Mouse (Mus musculus) layer of hippocampus, adult 18-20 months (tissue): ENCODE measurements at regions not wholly inside any gene's neighbourhood (a gene's known extent, or its start where the extent isn't known, plus 50 kb on each side); places are given as distances from the start of the nearest gene placed in this dataset.
A peak's percentile ranks its signal among the peaks of the same experiment; 100 is the strongest.
"Not testable (repeated sequence)": the region's sequence is repeated elsewhere in the genome, so short reads cannot be mapped to it uniquely, and the experiment has no call there.

ENCODE experiments used
- DNase-seq, 2 experiments: peaks; one replicate each; pipeline ENCODE4 v3.0.0; 2022; ENCODE audit warnings: low spot score in 2 of 2

DNA sequence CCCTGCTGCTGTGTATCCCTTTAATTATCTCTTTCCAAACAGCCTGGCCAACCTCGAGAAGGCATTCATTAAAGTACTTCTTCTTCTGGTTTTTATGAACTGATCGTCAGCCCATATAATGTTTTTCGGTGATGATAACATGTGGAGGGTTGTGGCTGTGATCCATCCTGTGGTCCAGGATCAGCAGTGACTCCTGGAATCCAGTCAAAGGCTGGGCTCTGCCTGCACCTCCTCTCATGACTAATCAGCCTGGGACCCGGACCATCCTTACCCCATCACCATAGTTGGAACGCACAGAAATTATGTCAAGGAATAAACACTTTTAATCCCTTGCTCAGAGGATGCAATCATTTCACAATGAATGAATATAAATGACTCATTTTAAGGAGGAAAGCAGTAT is 203.3 kb upstream of the Hsf2 start:
- DNase-seq: no peak

DNA sequence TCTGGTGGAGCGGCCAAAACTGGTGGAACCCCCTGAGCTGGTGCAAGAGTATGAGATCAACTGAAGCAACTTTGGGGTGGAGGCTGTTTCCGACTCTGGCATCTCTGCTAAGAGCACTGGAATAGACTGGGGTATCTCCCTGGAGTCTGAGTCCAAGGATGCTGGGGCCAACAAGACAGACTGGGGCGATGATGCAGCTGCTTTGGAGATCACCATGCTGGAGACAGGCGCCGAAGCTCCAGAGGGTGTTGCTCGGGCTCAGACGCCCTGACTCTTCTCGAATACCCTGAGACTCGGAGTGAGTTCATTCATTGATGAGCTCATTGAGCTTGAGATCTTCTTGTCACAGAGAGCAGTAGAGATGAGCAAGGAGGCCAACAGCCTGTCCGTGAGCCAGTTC is 194.6 kb upstream of the Hsf2 start:
- no peak for DNase-seq

DNA sequence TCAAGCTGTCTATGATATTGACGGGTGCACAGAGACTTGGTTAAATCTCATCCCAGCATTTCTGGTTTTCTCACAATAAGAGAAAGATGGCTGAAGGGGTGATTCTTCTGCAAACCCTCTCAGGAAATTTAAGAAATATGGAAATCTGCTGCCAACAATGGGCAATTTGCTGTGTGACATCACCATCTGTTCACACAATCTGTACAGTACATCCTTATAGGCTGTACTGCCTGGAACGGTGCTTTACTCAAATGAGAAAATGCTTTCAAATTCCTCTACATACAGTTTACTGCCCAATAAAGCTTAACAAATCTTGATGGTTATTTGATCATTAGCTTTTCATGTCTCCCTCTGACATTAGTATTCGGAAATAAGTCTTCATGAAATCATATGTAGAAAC is 172.4 kb upstream of the Hsf2 start:
- DNase-seq: peak in 1 of 2 experiments; percentile 31

DNA sequence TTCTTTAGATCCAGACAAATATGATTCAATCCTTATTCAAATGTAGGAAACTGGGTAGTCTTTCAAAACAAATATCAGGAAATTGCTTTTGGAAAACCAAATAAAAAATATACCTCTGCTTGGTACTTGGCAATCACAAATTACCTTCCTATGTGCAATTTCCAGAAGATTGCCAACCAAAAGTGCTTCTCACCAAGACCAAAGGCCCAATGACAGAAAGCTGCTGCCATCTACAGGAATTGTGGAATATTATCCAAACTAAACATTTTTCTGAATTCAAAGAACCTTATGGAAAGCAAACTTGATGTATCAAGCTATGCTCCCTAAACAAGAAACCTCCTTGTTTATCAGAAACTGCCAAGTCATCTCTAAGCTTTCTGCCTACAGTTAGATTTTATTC is 169.1 kb upstream of the Hsf2 start:
- DNase-seq: peak in 1 of 2 experiments; percentile 39

DNA sequence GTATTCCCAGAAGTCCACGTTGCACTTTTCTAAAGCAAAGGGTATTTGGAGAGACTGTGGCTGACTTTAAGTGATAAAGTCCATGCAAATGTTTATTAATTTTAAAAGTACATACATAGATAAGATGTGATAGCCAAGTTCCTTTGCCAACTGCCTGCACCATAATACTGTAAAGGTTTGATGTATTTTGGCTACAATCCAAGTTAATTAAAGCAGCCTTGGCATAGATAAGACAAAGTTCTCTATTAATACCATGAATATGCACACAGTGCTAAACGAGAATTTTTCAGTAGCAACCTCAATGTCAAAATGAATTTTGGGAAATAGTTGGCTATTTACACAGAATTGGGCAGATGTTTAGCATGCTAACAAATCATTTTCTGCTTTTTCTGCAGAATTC is 167.0 kb upstream of the Hsf2 start:
- no peak for DNase-seq

DNA sequence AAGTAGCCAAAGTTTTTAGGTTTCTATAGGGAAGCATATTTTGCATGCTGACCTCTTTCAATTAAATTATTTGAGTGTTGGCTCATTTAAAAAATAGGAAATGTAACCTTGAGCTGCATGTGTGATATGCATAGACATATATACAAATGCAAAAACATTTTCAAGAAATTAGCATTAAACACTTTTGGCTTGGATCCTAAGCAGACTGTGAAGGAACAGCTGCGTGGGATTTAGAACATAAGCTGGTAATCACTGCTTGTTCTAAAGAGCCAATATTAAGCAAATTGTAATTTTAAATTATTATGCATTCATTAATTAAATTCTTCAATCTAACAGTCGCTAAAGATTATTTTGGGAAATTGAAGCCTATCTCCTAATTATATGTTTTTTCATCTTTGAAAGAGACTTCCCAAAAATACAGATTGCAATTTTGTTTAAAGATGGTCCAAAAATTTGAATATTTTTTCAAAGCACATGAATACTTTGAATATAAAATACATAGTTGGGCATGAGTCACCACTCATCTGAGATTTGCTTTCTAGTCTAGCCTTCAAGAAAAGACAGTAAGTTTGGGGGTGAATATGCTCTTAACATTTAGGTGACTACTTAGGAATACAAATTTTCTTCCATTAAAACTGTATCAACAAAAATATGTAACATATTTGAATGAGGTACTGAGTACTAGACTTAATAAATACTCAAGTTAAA is 163.3 kb upstream of the Hsf2 start:
- peak; percentile 16 to 66 for DNase-seq

DNA sequence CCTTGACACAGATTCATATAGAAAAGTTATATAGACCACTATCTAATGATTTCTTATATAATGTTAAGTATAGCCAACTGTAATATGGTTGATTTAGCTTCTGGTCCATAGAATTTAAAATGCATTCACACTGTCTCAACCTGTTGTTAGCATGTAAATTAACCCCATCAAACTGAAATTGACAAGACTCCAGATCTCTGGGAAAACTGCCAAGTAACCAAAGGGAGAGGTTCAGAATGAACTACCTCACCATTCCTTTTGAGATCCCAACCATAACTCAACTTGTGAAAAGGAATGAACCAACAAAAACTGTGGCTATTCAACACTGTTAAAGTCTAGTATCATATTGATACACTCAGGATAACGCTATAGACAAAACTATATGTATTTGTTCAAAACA is 162.0 kb upstream of the Hsf2 start:
- DNase-seq: no peak

DNA sequence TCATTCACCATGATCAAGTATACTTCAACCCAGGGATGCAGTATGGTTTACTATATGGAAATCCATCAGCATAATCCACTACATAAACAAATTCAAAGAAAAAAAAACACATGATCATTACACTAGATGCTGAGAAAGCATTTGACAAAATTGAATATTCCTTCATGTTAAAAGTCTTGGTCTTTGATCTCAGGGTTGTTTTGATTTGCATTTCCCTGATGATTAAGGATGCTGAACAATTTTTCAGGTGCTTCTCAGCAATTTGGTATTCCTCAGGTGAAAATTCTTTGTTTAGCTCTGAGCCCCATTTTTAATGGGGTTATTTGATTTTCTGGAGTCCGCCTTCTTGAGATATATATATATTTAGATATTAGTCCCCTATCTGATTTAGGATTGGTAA is 123.4 kb upstream of the Hsf2 start:
- DNase-seq: not testable (repeated sequence)
